Mouse (Mus musculus): ENCODE measurements at regions not wholly inside any gene's neighbourhood (a gene's known extent, or its start where the extent isn't known, plus 50 kb on each side); places are given as distances from the start of the nearest gene placed in this dataset.
A peak's percentile ranks its signal among the peaks of the same experiment; 100 is the strongest.

- Histone ChIP-seq H3K27me3 (ENCODE audit: control insufficient read depth, insufficient read depth, low read length) (no peaks in the 10 kb centered on the region), H3K36me3 (ENCODE audit: control insufficient read depth, insufficient read depth, low read length) (no peaks in the 10 kb centered on the region), H3K4me1 (ENCODE audit: control insufficient read depth, insufficient read depth, low read length) (peaks cover 2% of the 10 kb centered on the region; the same call in 1 of the 2 replicates), H3K79me2 (ENCODE audit: control insufficient read depth, insufficient read depth, low read length) (no peaks in the 10 kb centered on the region), H3K4me3 (ENCODE audit: insufficient read depth, low read depth, low read length) (no peak overlapping the region), H3K9ac (ENCODE audit: low read depth, low read length) (no peak overlapping the region), H3K27ac (replicated peaks; ENCODE audit: insufficient read depth, low read depth, low read length) (no peak overlapping the region)
- TF ChIP-seq POLR2A (IDR thresholded peaks at IDR 0.05; ENCODE audit: extremely low read depth, insufficient read depth, low read length): no peak
- no peak for TF ChIP-seq CTCF (IDR thresholded peaks at IDR 0.05; ENCODE audit: low read depth, low read length)
- WGBS: 67% methylated on average over 5 of the region's 5 CpGs
- DNase-seq (ENCODE audit: extremely low read depth, low read depth, low spot score): no peak
Measured at GRCm38 (mm10) chr12:8844748-8845147, 73.6 kb downstream of the Sdc1 start.

- 94% methylated on average over 8 of the region's 8 CpGs for WGBS
- H3K79me2 ChIP-seq (ENCODE audit: control insufficient read depth, insufficient read depth, low read length): no peaks in the 10 kb centered on the region
- peaks cover 2% of the 10 kb centered on the region; the same call in 1 of the 2 replicates for H3K4me1 ChIP-seq (ENCODE audit: control insufficient read depth, insufficient read depth, low read length)
- no peak for TF ChIP-seq CTCF (IDR thresholded peaks at IDR 0.05; ENCODE audit: low read depth, low read length)
- TF ChIP-seq POLR2A (IDR thresholded peaks at IDR 0.05; ENCODE audit: extremely low read depth, insufficient read depth, low read length): no peak
- no peak overlapping the region for H3K4me3 ChIP-seq (ENCODE audit: insufficient read depth, low read depth, low read length)
- no peaks in the 10 kb centered on the region for H3K36me3 ChIP-seq (ENCODE audit: control insufficient read depth, insufficient read depth, low read length)
- no peak for DNase-seq (ENCODE audit: extremely low read depth, low read depth, low spot score)
- no peak overlapping the region for H3K9ac ChIP-seq (ENCODE audit: low read depth, low read length)
- H3K27ac ChIP-seq (replicated peaks; ENCODE audit: insufficient read depth, low read depth, low read length): no peak overlapping the region
- no peaks in the 10 kb centered on the region for H3K27me3 ChIP-seq (ENCODE audit: control insufficient read depth, insufficient read depth, low read length)
Measured at GRCm38 (mm10) chr12:8845443-8845842, 74.3 kb downstream of the Sdc1 start.

GRCm38 (mm10) chr12:8846425-8847226 lies 74.8 kb upstream of the Laptm4a start:
- TF ChIP-seq CTCF (IDR thresholded peaks at IDR 0.05; ENCODE audit: low read depth, low read length) (no peak), POLR2A (IDR thresholded peaks at IDR 0.05; ENCODE audit: extremely low read depth, insufficient read depth, low read length) (no peak)
- Histone ChIP-seq H3K79me2 (ENCODE audit: control insufficient read depth, insufficient read depth, low read length) (no peaks in the 10 kb centered on the region), H3K27me3 (ENCODE audit: control insufficient read depth, insufficient read depth, low read length) (no peaks in the 10 kb centered on the region), H3K9ac (ENCODE audit: low read depth, low read length) (no peak overlapping the region), H3K4me1 (ENCODE audit: control insufficient read depth, insufficient read depth, low read length) (peaks cover 2% of the 10 kb centered on the region; the same call in 1 of the 2 replicates), H3K36me3 (ENCODE audit: control insufficient read depth, insufficient read depth, low read length) (no peaks in the 10 kb centered on the region), H3K4me3 (ENCODE audit: insufficient read depth, low read depth, low read length) (no peak overlapping the region), H3K27ac (replicated peaks; ENCODE audit: insufficient read depth, low read depth, low read length) (no peak overlapping the region)
- WGBS: 84% methylated on average over 16 of the region's 16 CpGs
- no peak for DNase-seq (ENCODE audit: extremely low read depth, low read depth, low spot score)

- Histone ChIP-seq H3K36me3 (ENCODE audit: control insufficient read depth, insufficient read depth, low read length) (no peaks in the 10 kb centered on the region), H3K4me1 (ENCODE audit: control insufficient read depth, insufficient read depth, low read length) (peaks cover 2% of the 10 kb centered on the region; the same call in 1 of the 2 replicates), H3K27ac (replicated peaks; ENCODE audit: insufficient read depth, low read depth, low read length) (no peak overlapping the region), H3K27me3 (ENCODE audit: control insufficient read depth, insufficient read depth, low read length) (no peaks in the 10 kb centered on the region), H3K9ac (ENCODE audit: low read depth, low read length) (no peak overlapping the region), H3K79me2 (ENCODE audit: control insufficient read depth, insufficient read depth, low read length) (no peaks in the 10 kb centered on the region), H3K4me3 (ENCODE audit: insufficient read depth, low read depth, low read length) (no peak overlapping the region)
- no peak for DNase-seq (ENCODE audit: extremely low read depth, low read depth, low spot score)
- TF ChIP-seq CTCF (IDR thresholded peaks at IDR 0.05; ENCODE audit: low read depth, low read length) (no peak), POLR2A (IDR thresholded peaks at IDR 0.05; ENCODE audit: extremely low read depth, insufficient read depth, low read length) (no peak)
- WGBS: 90% methylated on average over 10 of the region's 10 CpGs
Measured at GRCm38 (mm10) chr12:8847227-8847857, 74.1 kb upstream of the Laptm4a start.

- WGBS: 34% methylated on average over 8 of the region's 8 CpGs
- no peak overlapping the region for H3K9ac ChIP-seq (ENCODE audit: low read depth, low read length)
- peaks cover 2% of the 10 kb centered on the region; the same call in 1 of the 2 replicates for H3K4me1 ChIP-seq (ENCODE audit: control insufficient read depth, insufficient read depth, low read length)
- H3K27me3 ChIP-seq (ENCODE audit: control insufficient read depth, insufficient read depth, low read length): no peaks in the 10 kb centered on the region
- H3K4me3 ChIP-seq (ENCODE audit: insufficient read depth, low read depth, low read length): no peak overlapping the region
- no peaks in the 10 kb centered on the region for H3K79me2 ChIP-seq (ENCODE audit: control insufficient read depth, insufficient read depth, low read length)
- H3K36me3 ChIP-seq (ENCODE audit: control insufficient read depth, insufficient read depth, low read length): no peaks in the 10 kb centered on the region
- H3K27ac ChIP-seq (replicated peaks; ENCODE audit: insufficient read depth, low read depth, low read length): no peak overlapping the region
- DNase-seq (ENCODE audit: extremely low read depth, low read depth, low spot score): peak; percentile 24
- TF ChIP-seq CTCF (IDR thresholded peaks at IDR 0.05; ENCODE audit: low read depth, low read length): no peak
- no peak for TF ChIP-seq POLR2A (IDR thresholded peaks at IDR 0.05; ENCODE audit: extremely low read depth, insufficient read depth, low read length)
Measured at GRCm38 (mm10) chr12:8847858-8848383, 73.5 kb upstream of the Laptm4a start.

Data from liver, adult 2 months (tissue).